Comparison of ENCODE assay signal across 14 mouse cellular contexts in the genomic region with DNA sequence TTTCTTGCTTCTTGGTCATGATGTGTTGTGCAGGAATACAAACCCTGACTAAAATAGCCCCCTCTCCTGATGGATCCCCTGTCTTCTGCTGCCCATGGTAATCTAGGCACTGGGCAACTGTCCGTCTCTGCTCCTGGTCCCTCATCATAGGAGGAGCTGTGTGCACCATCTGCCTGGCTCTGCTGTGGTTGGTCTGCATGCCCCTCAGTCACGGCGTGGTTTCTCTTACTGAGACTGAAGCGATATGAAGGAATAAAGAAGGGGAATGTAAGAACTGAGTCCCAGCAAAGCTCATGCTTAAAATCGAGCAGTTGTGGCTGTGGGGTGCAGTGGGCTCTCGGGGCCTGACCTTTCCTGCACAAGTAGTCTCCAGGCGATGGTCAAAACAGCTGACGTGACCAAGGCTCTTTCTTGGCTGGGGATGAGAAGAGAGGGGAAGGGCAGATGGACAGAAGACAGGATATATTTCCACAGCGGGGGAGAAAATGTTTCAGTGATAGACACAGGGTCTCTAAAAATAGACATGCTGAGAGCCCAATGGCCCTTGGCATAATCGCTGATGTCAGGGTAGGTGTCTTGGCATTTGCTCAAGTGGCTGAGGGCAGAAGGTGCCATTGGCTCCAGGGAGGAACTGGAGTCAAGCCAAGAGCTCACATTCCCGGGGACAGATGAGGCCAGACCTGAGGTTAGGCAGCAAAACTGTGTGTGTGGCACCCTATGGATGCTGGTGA. TPM values are rescaled to one million over a fixed set of nuclear protein-coding genes. Genes with fewer than 3 reads are reported as not detected.
A peak's percentile ranks its signal among the peaks of the same experiment; 100 is the strongest.
DNase-seq lines count a peak whose midpoint lies in the region; ATAC-seq and TF ChIP-seq lines count a peak whose summit lies in the region.
"Had no signal": no experiment of that assay in that cellular context is flagged by ENCODE, and none has a peak within 500 bp of the region (broad histone marks: within the 10 kb centered on the region; RNA-seq: fewer than 3 reads in every experiment).

No protein-coding gene starts in this region.

- H3K9me3 ChIP-seq in forebrain, embryonic 11.5 days (ENCODE audit: control insufficient read depth, low read length): no peaks in the 10 kb centered on the region
- no peaks in the 10 kb centered on the region for H3K9me3 ChIP-seq in forebrain, postnatal 0 days (ENCODE audit: low read length)
- no peaks in the 10 kb centered on the region for H3K9me3 ChIP-seq in heart, embryonic 14.5 days (ENCODE audit: control insufficient read depth, low read length)
- H3K9me3 ChIP-seq: forebrain, embryonic 12.5 days; neural tube, embryonic 13.5 days had no signal

- no peak overlapping the region for H3K9ac ChIP-seq in forebrain, embryonic 11.5 days (ENCODE audit: low read length)
- no peak overlapping the region for H3K9ac ChIP-seq in forebrain, postnatal 0 days
- 0 out of 2 replicates have a peak overlapping the region, but pooled peaks have one; percentile 25 for H3K9ac ChIP-seq in heart, embryonic 14.5 days (ENCODE audit: low read length)
- H3K9ac ChIP-seq: forebrain, embryonic 12.5 days; neural tube, embryonic 13.5 days had no signal

- no peak overlapping the region for H3K27ac ChIP-seq in forebrain, embryonic 11.5 days (ENCODE audit: low read depth, low read length)
- no peak overlapping the region for H3K27ac ChIP-seq in forebrain, postnatal 0 days (ENCODE audit: low read depth, low read length)
- peak overlapping the region; percentile 46 to 64 for H3K27ac ChIP-seq in heart, embryonic 14.5 days (replicated peaks in 1 of 2; ENCODE audit: control insufficient read depth in 1 of 2, insufficient read depth in 1 of 2, low read depth in 2 of 2, low read length in 2 of 2)
- H3K27ac ChIP-seq: forebrain, embryonic 12.5 days; neural tube, embryonic 13.5 days had no signal

- H3K36me3 ChIP-seq in forebrain, embryonic 11.5 days (ENCODE audit: control insufficient read depth, insufficient read depth, low read length): no peaks in the 10 kb centered on the region
- no peaks in the 10 kb centered on the region for H3K36me3 ChIP-seq in forebrain, postnatal 0 days (ENCODE audit: insufficient read depth)
- H3K36me3 ChIP-seq in heart, embryonic 14.5 days (ENCODE audit: control insufficient read depth, insufficient read depth, low read length): no peaks in the 10 kb centered on the region
- H3K36me3 ChIP-seq: forebrain, embryonic 12.5 days; neural tube, embryonic 13.5 days had no signal

- no peak for TF ChIP-seq CTCF in forebrain, postnatal 0 days (IDR thresholded peaks at IDR 0.05; ENCODE audit: low read depth)

- no peak for ATAC-seq in forebrain, embryonic 11.5 days (replicated peaks; ENCODE audit: low FRiP score)
- ATAC-seq in forebrain, postnatal 0 days: no peak
- ATAC-seq in heart, embryonic 14.5 days (ENCODE audit: insufficient number of reproducible peaks, insufficient read depth, low FRiP score, low read depth): no peak

- H3K4me3 ChIP-seq in forebrain, embryonic 11.5 days (ENCODE audit: low read depth, low read length): no peak overlapping the region
- no peak overlapping the region for H3K4me3 ChIP-seq in forebrain, postnatal 0 days (ENCODE audit: low read depth, low read length)
- H3K4me3 ChIP-seq in heart, embryonic 14.5 days (ENCODE audit: control insufficient read depth in 1 of 2, insufficient read depth in 1 of 2, low read depth in 1 of 2, low read length in 2 of 2): no peak overlapping the region
- H3K4me3 ChIP-seq: forebrain, embryonic 12.5 days; neural tube, embryonic 13.5 days had no signal

- no peak overlapping the region for H3K4me2 ChIP-seq in forebrain, embryonic 11.5 days (ENCODE audit: low read depth, low read length, severe bottlenecking)
- no peak overlapping the region for H3K4me2 ChIP-seq in forebrain, postnatal 0 days (ENCODE audit: low read depth)
- peak overlapping the region; percentile 38 for H3K4me2 ChIP-seq in heart, embryonic 14.5 days (ENCODE audit: low read length)
- H3K4me2 ChIP-seq: forebrain, embryonic 12.5 days; neural tube, embryonic 13.5 days had no signal

- peak; percentile 39 for DNase-seq in forebrain, embryonic 11.5 days (ENCODE audit: low spot score)
- no peak for DNase-seq in forebrain, postnatal 0 days
- DNase-seq in urinary bladder, postnatal 4 days (ENCODE audit: low spot score in 2 of 2): peak; percentile 3 to 51
- no peak for DNase-seq in urinary bladder, postnatal 14 days (ENCODE audit: low spot score)
- DNase-seq in skeletal muscle tissue, adult 2 months (ENCODE audit: low read depth, low spot score): peak; percentile 85
- DNase-seq in layer of hippocampus, adult 18-20 months (ENCODE audit: low spot score in 2 of 2): no peak
- no peak for DNase-seq in B cell, adult 2 months
- DNase-seq: thymus, postnatal 4 days had no signal

- H3K4me1 ChIP-seq in forebrain, embryonic 11.5 days (replicated peaks; ENCODE audit: control insufficient read depth, insufficient read depth, low read length): no peaks in the 10 kb centered on the region
- H3K4me1 ChIP-seq in forebrain, postnatal 0 days (ENCODE audit: insufficient read depth): no peaks in the 10 kb centered on the region
- peaks cover 11 to 12% of the 10 kb centered on the region in 2 experiments; a peak in 3 of 4 replicates for H3K4me1 ChIP-seq in heart, embryonic 14.5 days (ENCODE audit: control insufficient read depth in 2 of 2, insufficient read depth in 2 of 2, low read length in 2 of 2)

- 81% methylated on average over 11 of the region's 11 CpGs for WGBS in forebrain, embryonic 11.5 days
- WGBS in forebrain, postnatal 0 days: 77% methylated on average over 11 of the region's 11 CpGs
- 50% methylated on average over 11 of the region's 11 CpGs for WGBS in heart, embryonic 14.5 days

- no peaks in the 10 kb centered on the region for H3K27me3 ChIP-seq in forebrain, embryonic 11.5 days (ENCODE audit: control insufficient read depth, insufficient read depth, low read length)
- H3K27me3 ChIP-seq in forebrain, postnatal 0 days (ENCODE audit: insufficient read depth, low read length): no peaks in the 10 kb centered on the region
- no peaks in the 10 kb centered on the region for H3K27me3 ChIP-seq in heart, embryonic 14.5 days (ENCODE audit: control insufficient read depth, insufficient read depth, low read length)
- H3K27me3 ChIP-seq: neural tube, embryonic 13.5 days had no signal

RNA-seq across cellular contexts. Expression of a gene that starts 50.6 kb away (rescaled TPM):
- 0.90 and 1.1 TPM in 2 replicates for polyA plus RNA-seq in forebrain, embryonic 11.5 days (2014; fragmentation: Nextera tagmentation; extraction: Ambion mirVana)
- total RNA-seq in forebrain, postnatal 0 days (2014; rRNA removed): 21.0 and 32.4 TPM in 2 replicates
- polyA plus RNA-seq in forebrain, postnatal 0 days (2015; fragmentation: Nextera tagmentation; extraction: Ambion mirVana): 3.9 and 6.8 TPM in 2 replicates
- 0.03 TPM in 1 of 2 replicates, not detected in the other for polyA plus RNA-seq in heart, embryonic 14.5 days (2014; fragmentation: Nextera tagmentation; extraction: Ambion mirVana)
- total RNA-seq in layer of hippocampus, adult 18-20 months (2021): 100 to 1,000 TPM; 132 to 138 TPM
- total RNA-seq: common myeloid progenitor, adult 5-6 weeks; megakaryocyte-erythroid progenitor cell, adult 5-6 weeks had no signal
- polyA plus RNA-seq: liver, embryonic 16.5 days had no signal

Comparison
In these comparisons a context has a peak if more than half of its experiments do, and no peak if none do; other contexts are left out.
1. DNase-seq: peak in forebrain, embryonic 11.5 days (single experiment), urinary bladder, postnatal 4 days (2 of 2) and skeletal muscle tissue, adult 2 months (single experiment); none in forebrain, postnatal 0 days (single experiment), urinary bladder, postnatal 14 days (single experiment), layer of hippocampus, adult 18-20 months (0 of 2) and B cell, adult 2 months (0 of 2).
2. H3K27ac ChIP-seq: peak in heart, embryonic 14.5 days (2 of 2); none in forebrain, embryonic 11.5 days (single experiment) and forebrain, postnatal 0 days (single experiment).